ENCODE assay signal across 9 mouse cellular contexts in genomic region chr4:107349311-107350008, GRCm38 (mm10). TPM values are rescaled to one million over a fixed set of nuclear protein-coding genes. Genes with fewer than 3 reads are reported as not detected.
DNase-seq lines count a peak whose midpoint lies in the region; ATAC-seq and TF ChIP-seq lines count a peak whose summit lies in the region.
"Had no signal": no experiment of that assay in that cellular context is flagged by ENCODE, and none has a peak within 500 bp of the region (broad histone marks: within the 10 kb centered on the region; RNA-seq: fewer than 3 reads in every experiment).

No protein-coding gene starts in this region.

- H3K9me3 ChIP-seq in embryonic facial prominence, embryonic 14.5 days (ENCODE audit: control insufficient read depth, low read length) = no peaks in the 10 kb centered on the region
- H3K9me3 ChIP-seq in liver, postnatal 0 days (ENCODE audit: low read length) = no peaks in the 10 kb centered on the region
- no peaks in the 10 kb centered on the region for H3K9me3 ChIP-seq in neural tube, embryonic 15.5 days (replicated peaks)

- no peak for TF ChIP-seq EP300 in liver, postnatal 0 days (IDR thresholded peaks at IDR 0.05; ENCODE audit: low read depth)

- H3K4me2 ChIP-seq in embryonic facial prominence, embryonic 14.5 days (ENCODE audit: low read depth, low read length) = no peak overlapping the region
- H3K4me2 ChIP-seq in liver, postnatal 0 days (ENCODE audit: low read depth, low read length) = no peak overlapping the region
- no peak overlapping the region for H3K4me2 ChIP-seq in neural tube, embryonic 15.5 days

- peak; percentile 72 for TF ChIP-seq CTCF in gastrocnemius, adult 2 months (IDR thresholded peaks at IDR 0.05)
- peak; percentile 73 for TF ChIP-seq CTCF in liver, postnatal 0 days (IDR thresholded peaks at IDR 0.05; ENCODE audit: low read depth)

- 71% methylated on average over 7 of the region's 8 CpGs for WGBS in embryonic facial prominence, embryonic 14.5 days
- WGBS in liver, postnatal 0 days (ENCODE audit: insufficient replicate concordance) = 73% methylated on average over 8 of the region's 8 CpGs
- 71% methylated on average over 8 of the region's 8 CpGs for WGBS in neural tube, embryonic 15.5 days

- H3K9ac ChIP-seq in embryonic facial prominence, embryonic 14.5 days (ENCODE audit: low read depth, low read length) = no peak overlapping the region
- H3K9ac ChIP-seq in liver, postnatal 0 days (replicated peaks) = no peak overlapping the region
- H3K9ac ChIP-seq in neural tube, embryonic 15.5 days (replicated peaks) = no peak overlapping the region

- DNase-seq in gastrocnemius, adult 2 months = no peak
- DNase-seq in gastrocnemius, postnatal 25 days = no peak
- DNase-seq in MN1 (ENCODE audit: low spot score) = peak; percentile 33
- peak; percentile 85 for DNase-seq in embryonic facial prominence, embryonic 14.5 days (ENCODE audit: low spot score)
- peak; percentile 54 for DNase-seq in kidney, postnatal 10 days
- DNase-seq in liver, postnatal 0 days = peak; percentile 23
- no peak for DNase-seq in ovary, postnatal 36 days (ENCODE audit: low spot score)

- H3K4me1 ChIP-seq in embryonic facial prominence, embryonic 14.5 days (ENCODE audit: control insufficient read depth, insufficient read depth, low read length) = peaks cover 6% of the 10 kb centered on the region; the same call in 1 of the 2 replicates
- H3K4me1 ChIP-seq in liver, postnatal 0 days (ENCODE audit: insufficient read depth) = no peaks in the 10 kb centered on the region
- H3K4me1 ChIP-seq in neural tube, embryonic 15.5 days = peaks cover 27% of the 10 kb centered on the region

- no peak overlapping the region for H3K4me3 ChIP-seq in gastrocnemius, adult 2 months
- no peak overlapping the region for H3K4me3 ChIP-seq in embryonic facial prominence, embryonic 14.5 days (ENCODE audit: low read depth, low read length)
- no peak overlapping the region for H3K4me3 ChIP-seq in liver, postnatal 0 days (ENCODE audit: low read depth, low read length)
- no peak overlapping the region for H3K4me3 ChIP-seq in neural tube, embryonic 15.5 days (replicated peaks)

- 0 out of 2 replicates have a peak, but pooled peaks cover 13% of the 10 kb centered on the region for H3K36me3 ChIP-seq in embryonic facial prominence, embryonic 14.5 days (ENCODE audit: control insufficient read depth, insufficient read depth, low read length)
- H3K36me3 ChIP-seq in liver, postnatal 0 days (replicated peaks; ENCODE audit: insufficient read depth, low read length) = peaks cover 18% of the 10 kb centered on the region; the same call in 1 of the 2 replicates
- H3K36me3 ChIP-seq in neural tube, embryonic 15.5 days = peaks cover 29% of the 10 kb centered on the region

- intact Hi-C loops in gastrocnemius, adult 2 months (cut with DNase I) = loop anchor here (1.0 kb wide), 1 partner anchor 99 kb away; no protein-coding TSS in a partner anchor

- no peaks in the 10 kb centered on the region for H3K27me3 ChIP-seq in embryonic facial prominence, embryonic 14.5 days (replicated peaks; ENCODE audit: control insufficient read depth, insufficient read depth, low read length)
- H3K27me3 ChIP-seq in liver, postnatal 0 days (ENCODE audit: insufficient read depth, low read length) = no peaks in the 10 kb centered on the region
- no peaks in the 10 kb centered on the region for H3K27me3 ChIP-seq in neural tube, embryonic 15.5 days (replicated peaks)

- no peak overlapping the region for H3K27ac ChIP-seq in gastrocnemius, adult 2 months
- H3K27ac ChIP-seq in embryonic facial prominence, embryonic 14.5 days (replicated peaks; ENCODE audit: low read depth, low read length) = no peak overlapping the region; the same call in 1 of the 2 replicates
- H3K27ac ChIP-seq in liver, postnatal 0 days (ENCODE audit: low read depth) = no peak overlapping the region
- no peak overlapping the region for H3K27ac ChIP-seq in neural tube, embryonic 15.5 days (replicated peaks)

- no peak for ATAC-seq in embryonic facial prominence, embryonic 14.5 days (ENCODE audit: low read depth)
- ATAC-seq in liver, postnatal 0 days = peak; percentile 30; the same call in 1 of the 2 replicates
- ATAC-seq in neural tube, embryonic 15.5 days (ENCODE audit: low FRiP score) = peak; percentile 69

RNA-seq across cellular contexts. Expression of gene Ndc1, which starts 18.1 kb away (rescaled TPM):
- total RNA-seq in gastrocnemius, adult 2 months (2021) = 1 to 10 TPM; 6.0 to 8.4 TPM
- 1 to 10 TPM; 7.0 to 8.3 TPM for total RNA-seq in gastrocnemius, postnatal 25 days (2021)
- polyA plus RNA-seq in embryonic facial prominence, embryonic 14.5 days (2014; fragmentation: Nextera tagmentation; extraction: Ambion mirVana) = 34.0 and 36.8 TPM in 2 replicates
- 7.6 and 8.9 TPM in 2 replicates for polyA plus RNA-seq in liver, postnatal 0 days (2015; fragmentation: Nextera tagmentation; extraction: Ambion mirVana)
- polyA plus RNA-seq in neural tube, embryonic 15.5 days (2015; fragmentation: Nextera tagmentation; extraction: Ambion mirVana) = 17.1 and 20.5 TPM in 2 replicates

RNA-seq across cellular contexts. Expression of gene Yipf1, which starts 35.3 kb away (rescaled TPM):
- 10 to 100 TPM in 1 of 2 experiments, 1 to 10 TPM in 1; 8.2 to 10.1 TPM for total RNA-seq in gastrocnemius, adult 2 months (2021)
- 10 to 100 TPM in 1 of 2 experiments, 1 to 10 TPM in 1; 8.7 to 11.4 TPM for total RNA-seq in gastrocnemius, postnatal 25 days (2021)
- polyA plus RNA-seq in embryonic facial prominence, embryonic 14.5 days (2014; fragmentation: Nextera tagmentation; extraction: Ambion mirVana) = 52.4 and 55.9 TPM in 2 replicates
- 35.8 and 35.9 TPM in 2 replicates for polyA plus RNA-seq in liver, postnatal 0 days (2015; fragmentation: Nextera tagmentation; extraction: Ambion mirVana)
- 68.4 and 73.1 TPM in 2 replicates for polyA plus RNA-seq in neural tube, embryonic 15.5 days (2015; fragmentation: Nextera tagmentation; extraction: Ambion mirVana)

RNA-seq across cellular contexts. Expression of gene Dio1, which starts 42.5 kb away (rescaled TPM):
- under 1 TPM in 1 of 2 experiments, not detected in 1; 0.22 TPM for total RNA-seq in gastrocnemius, adult 2 months (2021)
- not detected for total RNA-seq in gastrocnemius, postnatal 25 days (2021)
- not detected in 2 replicates for polyA plus RNA-seq in embryonic facial prominence, embryonic 14.5 days (2014; fragmentation: Nextera tagmentation; extraction: Ambion mirVana)
- 6.0 and 10.3 TPM in 2 replicates for polyA plus RNA-seq in liver, postnatal 0 days (2015; fragmentation: Nextera tagmentation; extraction: Ambion mirVana)
- 1.3 TPM in 1 of 2 replicates, not detected in the other for polyA plus RNA-seq in neural tube, embryonic 15.5 days (2015; fragmentation: Nextera tagmentation; extraction: Ambion mirVana)
- polyA plus RNA-seq: limb, embryonic 11.5 days had no signal

Comparison
In these comparisons a context has a peak if more than half of its experiments do, and no peak if none do; other contexts are left out.
1. DNase-seq: peak in MN1 (single experiment), embryonic facial prominence, embryonic 14.5 days (single experiment), kidney, postnatal 10 days (single experiment) and liver, postnatal 0 days (single experiment); none in gastrocnemius, adult 2 months (single experiment), gastrocnemius, postnatal 25 days (single experiment) and ovary, postnatal 36 days (single experiment).